Mouse (Mus musculus): ENCODE measurements at regions not wholly inside any gene's neighbourhood (a gene's known extent, or its start where the extent isn't known, plus 50 kb on each side); places are given as distances from the start of the nearest gene placed in this dataset.

GRCm38 (mm10) chr15:62302233-62302632 lies 1379.4 kb upstream of the A1bg start:
- H3K4me2 ChIP-seq (replicated peaks), result no peak overlapping the region
- no peaks in the 10 kb centered on the region for H3K4me1 ChIP-seq
- H3K9ac ChIP-seq, result no peak overlapping the region
- no peaks in the 10 kb centered on the region for H3K36me3 ChIP-seq
- H3K27me3 ChIP-seq, result no peaks in the 10 kb centered on the region
- H3K27ac ChIP-seq, result no peak overlapping the region
- 75% methylated on average over 3 of the region's 3 CpGs for WGBS
- H3K4me3 ChIP-seq, result no peak overlapping the region
- no peaks in the 10 kb centered on the region for H3K9me3 ChIP-seq
- no peak for ATAC-seq (ENCODE audit: low FRiP score, low read depth)

GRCm38 (mm10) chr15:62301567-62301966 lies 1378.8 kb upstream of the A1bg start:
- Histone ChIP-seq H3K4me1 (no peaks in the 10 kb centered on the region), H3K36me3 (no peaks in the 10 kb centered on the region), H3K27ac (no peak overlapping the region), H3K27me3 (no peaks in the 10 kb centered on the region), H3K4me3 (no peak overlapping the region), H3K9ac (no peak overlapping the region), H3K9me3 (no peaks in the 10 kb centered on the region), H3K4me2 (replicated peaks) (no peak overlapping the region)
- 83% methylated on average over 3 of the region's 3 CpGs for WGBS
- ATAC-seq (ENCODE audit: low FRiP score, low read depth), result no peak

DNA sequence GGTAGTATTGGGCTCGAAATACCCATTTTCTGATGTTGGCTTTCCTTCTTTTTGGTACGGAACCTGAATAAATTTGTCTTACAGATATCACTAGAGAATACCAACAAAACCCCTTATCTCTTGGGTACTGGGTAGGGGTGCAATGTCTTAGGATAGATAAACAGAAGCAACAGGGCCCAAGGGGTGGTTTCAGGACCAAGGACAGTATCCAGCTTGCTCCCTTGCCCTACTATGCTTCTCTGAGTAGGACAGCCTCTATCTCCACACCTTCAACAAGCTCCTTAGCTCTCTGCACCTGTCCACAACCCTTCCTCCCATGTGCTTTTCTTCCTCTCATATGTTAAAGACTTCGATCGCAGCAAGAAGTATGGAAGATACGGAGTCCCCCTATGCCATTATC lies 1374.3 kb upstream of the A1bg start:
- Histone ChIP-seq H3K4me1 (peaks cover 7% of the 10 kb centered on the region; the same call in 1 of the 2 replicates), H3K4me2 (replicated peaks) (no peak overlapping the region), H3K9me3 (no peaks in the 10 kb centered on the region), H3K9ac (no peak overlapping the region), H3K4me3 (no peak overlapping the region), H3K36me3 (no peaks in the 10 kb centered on the region), H3K27me3 (no peaks in the 10 kb centered on the region), H3K27ac (no peak overlapping the region)
- no peak for ATAC-seq (ENCODE audit: low FRiP score, low read depth)
- WGBS, result 91% methylated on average over 5 of the region's 5 CpGs

- 37% methylated on average over 8 of the region's 8 CpGs for WGBS
- no peaks in the 10 kb centered on the region for H3K27me3 ChIP-seq
- no peak overlapping the region for H3K4me3 ChIP-seq
- no peak overlapping the region for H3K9ac ChIP-seq
- H3K27ac ChIP-seq, result no peak overlapping the region
- H3K4me1 ChIP-seq, result peaks cover 7% of the 10 kb centered on the region; the same call in 1 of the 2 replicates
- H3K4me2 ChIP-seq (replicated peaks), result no peak overlapping the region
- H3K9me3 ChIP-seq, result no peaks in the 10 kb centered on the region
- no peak for ATAC-seq (ENCODE audit: low FRiP score, low read depth)
- H3K36me3 ChIP-seq, result no peaks in the 10 kb centered on the region
These were observed 1372.6 kb upstream of the A1bg start for GRCm38 (mm10) chr15:62295233-62295927.

GRCm38 (mm10) chr15:62294786-62295185 lies 1372.0 kb upstream of the A1bg start:
- Histone ChIP-seq H3K4me3 (no peak overlapping the region), H3K4me1 (peaks cover 7% of the 10 kb centered on the region; the same call in 1 of the 2 replicates), H3K27me3 (no peaks in the 10 kb centered on the region), H3K9ac (no peak overlapping the region), H3K4me2 (replicated peaks) (no peak overlapping the region), H3K9me3 (no peaks in the 10 kb centered on the region), H3K36me3 (no peaks in the 10 kb centered on the region), H3K27ac (no peak overlapping the region)
- WGBS, result 62% methylated on average over 3 of the region's 3 CpGs
- no peak for ATAC-seq (ENCODE audit: low FRiP score, low read depth)

- Histone ChIP-seq H3K4me2 (replicated peaks) (no peak overlapping the region), H3K9ac (no peak overlapping the region), H3K36me3 (no peaks in the 10 kb centered on the region), H3K4me3 (no peak overlapping the region), H3K27me3 (no peaks in the 10 kb centered on the region), H3K9me3 (no peaks in the 10 kb centered on the region), H3K27ac (no peak overlapping the region), H3K4me1 (peaks cover 7% of the 10 kb centered on the region; the same call in 1 of the 2 replicates)
- 85% methylated on average over 3 of the region's 3 CpGs for WGBS
- ATAC-seq (ENCODE audit: low FRiP score, low read depth), result no peak
These were observed 1370.1 kb upstream of the A1bg start for GRCm38 (mm10) chr15:62292876-62293275.

- no peak overlapping the region for H3K27ac ChIP-seq
- WGBS, result 83% methylated on average over 4 of the region's 4 CpGs
These were observed 1367.9 kb upstream of the A1bg start for GRCm38 (mm10) chr15:62290687-62291086.

DNA sequence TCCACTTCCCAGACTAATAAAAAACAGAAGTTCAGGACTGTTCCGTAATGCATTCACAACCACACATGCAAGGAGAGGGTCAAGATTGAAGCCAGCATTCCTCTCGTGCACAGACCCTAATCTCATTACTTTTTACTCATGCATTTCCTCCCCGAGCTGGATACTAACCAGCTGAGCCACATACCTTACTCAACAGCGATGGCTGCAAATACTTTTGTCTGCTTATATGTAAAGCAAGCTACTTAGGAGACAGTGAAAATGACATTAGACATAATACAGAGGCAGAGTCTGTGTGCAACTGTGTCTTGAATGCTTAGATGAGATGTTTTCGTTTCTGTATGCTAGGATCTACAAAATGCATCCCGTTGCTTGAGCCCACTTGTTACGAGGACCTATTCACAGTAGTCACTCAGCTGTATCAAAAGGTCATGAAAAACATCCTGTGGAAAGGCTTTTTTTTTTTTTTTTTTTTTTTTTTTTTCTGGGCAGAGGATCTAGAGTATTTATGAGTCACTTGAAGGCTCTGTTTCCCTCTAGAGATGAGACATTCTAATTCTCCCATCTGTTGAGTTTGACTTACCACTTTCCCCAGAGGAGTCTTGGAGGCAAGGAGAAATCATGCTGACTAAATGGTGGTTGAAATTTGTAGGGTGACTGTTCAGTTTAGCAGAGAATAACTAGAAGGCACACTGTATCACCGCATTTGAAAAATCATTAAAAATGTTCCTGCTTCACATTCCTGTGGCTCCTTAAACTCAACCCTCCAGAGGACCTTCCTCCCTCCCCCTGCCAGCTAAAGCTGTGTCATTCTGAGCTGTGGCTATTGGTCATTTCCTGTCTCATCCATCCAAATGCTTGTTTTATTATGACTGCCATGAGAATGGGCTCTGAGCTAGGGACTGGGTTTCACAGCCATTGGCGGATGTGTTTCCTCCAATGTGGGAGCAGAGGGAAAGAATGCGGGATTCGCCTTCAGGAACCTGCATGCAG lies 1364.1 kb upstream of the A1bg start:
- ATAC-seq (ENCODE audit: low FRiP score, low read depth), result peak; percentile 71
- 35% methylated on average over 11 of the region's 11 CpGs for WGBS
- no peak overlapping the region for H3K27ac ChIP-seq

More at GRCm38 (mm10) chr15:62290687-62291086, 1367.9 kb upstream of the A1bg start:
- no peak overlapping the region for H3K4me2 ChIP-seq (replicated peaks)
- H3K9ac ChIP-seq, result no peak overlapping the region
- H3K4me1 ChIP-seq, result peaks cover 20% of the 10 kb centered on the region
- no peak for ATAC-seq (ENCODE audit: low FRiP score, low read depth)
- no peaks in the 10 kb centered on the region for H3K36me3 ChIP-seq
- H3K4me3 ChIP-seq, result no peak overlapping the region
- no peaks in the 10 kb centered on the region for H3K27me3 ChIP-seq
- H3K9me3 ChIP-seq, result no peaks in the 10 kb centered on the region

GRCm38 (mm10) chr15:62284606-62285531 lies 1362.1 kb upstream of the A1bg start:
- no peaks in the 10 kb centered on the region for H3K27me3 ChIP-seq
- H3K9me3 ChIP-seq, result no peaks in the 10 kb centered on the region
- no peak overlapping the region for H3K9ac ChIP-seq
- peaks cover 22% of the 10 kb centered on the region for H3K4me1 ChIP-seq
- no peak overlapping the region for H3K4me3 ChIP-seq
- no peak overlapping the region for H3K27ac ChIP-seq
- H3K4me2 ChIP-seq (replicated peaks), result no peak overlapping the region
- WGBS, result 91% methylated on average over 7 of the region's 7 CpGs
- ATAC-seq (ENCODE audit: low FRiP score, low read depth), result no peak
- H3K36me3 ChIP-seq, result no peaks in the 10 kb centered on the region

More for the DNA sequence above, 1364.1 kb upstream of the A1bg start:
- Histone ChIP-seq H3K9me3 (no peaks in the 10 kb centered on the region), H3K27me3 (no peaks in the 10 kb centered on the region), H3K4me1 (peaks cover 22% of the 10 kb centered on the region), H3K36me3 (no peaks in the 10 kb centered on the region), H3K4me3 (no peak overlapping the region), H3K4me2 (replicated peaks) (0 out of 2 replicates have a peak overlapping the region, but pooled peaks have one; percentile 5), H3K9ac (no peak overlapping the region)

- H3K4me1 ChIP-seq, result peaks cover 22% of the 10 kb centered on the region
- H3K27me3 ChIP-seq, result no peaks in the 10 kb centered on the region
- H3K4me3 ChIP-seq, result no peak overlapping the region
- no peak for ATAC-seq (ENCODE audit: low FRiP score, low read depth)
- H3K9me3 ChIP-seq, result no peaks in the 10 kb centered on the region
- no peak overlapping the region for H3K9ac ChIP-seq
- WGBS, result 77% methylated on average over 6 of the region's 6 CpGs
- H3K4me2 ChIP-seq (replicated peaks), result no peak overlapping the region
- H3K27ac ChIP-seq, result no peak overlapping the region
- H3K36me3 ChIP-seq, result no peaks in the 10 kb centered on the region
These were observed 1361.0 kb upstream of the A1bg start for GRCm38 (mm10) chr15:62283661-62284429.

DNA sequence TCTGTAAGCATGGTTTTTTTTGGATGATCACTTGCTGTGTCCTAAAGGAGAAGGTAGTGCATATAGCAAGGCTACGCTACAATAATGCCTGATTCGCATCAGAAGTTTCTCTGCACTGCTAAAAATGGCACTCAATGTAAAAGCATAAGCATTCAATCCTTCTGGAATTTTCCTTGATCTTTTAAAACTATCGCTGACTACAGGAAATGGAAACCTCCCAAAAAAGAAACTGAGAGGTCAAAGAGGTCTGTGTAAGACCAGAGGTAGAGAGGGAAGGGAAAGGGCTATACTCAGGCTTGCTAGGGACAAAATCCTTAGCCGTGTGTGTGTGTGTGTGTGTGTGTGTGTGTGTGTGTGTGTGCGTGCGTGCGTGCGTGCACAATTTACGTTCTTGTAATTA lies 1359.8 kb upstream of the A1bg start:
- Histone ChIP-seq H3K9me3 (no peaks in the 10 kb centered on the region), H3K4me2 (replicated peaks) (no peak overlapping the region), H3K4me1 (peaks cover 22% of the 10 kb centered on the region), H3K27ac (no peak overlapping the region), H3K36me3 (no peaks in the 10 kb centered on the region), H3K4me3 (no peak overlapping the region), H3K9ac (no peak overlapping the region), H3K27me3 (no peaks in the 10 kb centered on the region)
- no peak for ATAC-seq (ENCODE audit: low FRiP score, low read depth)
- 51% methylated on average over 9 of the region's 9 CpGs for WGBS

All from limb, embryonic 13.5 days (tissue).